Mouse (Mus musculus): ENCODE data around the gene Ankrd22. TPM values are rescaled to one million over a fixed set of nuclear protein-coding genes. Genes with fewer than 3 reads are reported as not detected.

The Ankrd22 gene
- polyA plus RNA-seq, 1 experiment = 24.8 TPM

GRCm38 (mm10) chr19:34181234-34181633, 15.4 kb upstream of the Ankrd22 start:
- no peak for DNase-seq (ENCODE audit: low spot score)

GRCm38 (mm10) chr19:34180316-34180715, 14.5 kb upstream of the Ankrd22 start:
- no peak for DNase-seq (ENCODE audit: low spot score)

- DNase-seq (ENCODE audit: low spot score) = no peak
Measured at GRCm38 (mm10) chr19:34179136-34179535, 13.3 kb upstream of the Ankrd22 start.

GRCm38 (mm10) chr19:34174004-34174403, 8.2 kb upstream of the Ankrd22 start:
- no peak for DNase-seq (ENCODE audit: low spot score)

- DNase-seq (ENCODE audit: low spot score) = no peak
Measured at GRCm38 (mm10) chr19:34171167-34171566, 5.3 kb upstream of the Ankrd22 start.

GRCm38 (mm10) chr19:34169121-34169520, 3.3 kb upstream of the Ankrd22 start:
- no peak for DNase-seq (ENCODE audit: low spot score)

- DNase-seq (ENCODE audit: low spot score) = no peak
Measured at GRCm38 (mm10) chr19:34167896-34168661, 2.2 kb upstream of the Ankrd22 start.

- no peak for DNase-seq (ENCODE audit: low spot score)
Measured at GRCm38 (mm10) chr19:34166386-34166785, 533 bp upstream of the Ankrd22 start.

GRCm38 (mm10) chr19:34162693-34163092, 3.2 kb downstream of the Ankrd22 start:
- no peak for DNase-seq (ENCODE audit: low spot score)

GRCm38 (mm10) chr19:34153263-34154144, 12.3 kb downstream of the Ankrd22 start:
- DNase-seq (ENCODE audit: low spot score) = no peak

GRCm38 (mm10) chr19:34151909-34152308, 13.9 kb downstream of the Ankrd22 start:
- DNase-seq (ENCODE audit: low spot score) = no peak

GRCm38 (mm10) chr19:34148421-34148820, 17.4 kb downstream of the Ankrd22 start:
- DNase-seq (ENCODE audit: low spot score) = no peak

- DNase-seq (ENCODE audit: low spot score) = no peak
Measured at GRCm38 (mm10) chr19:34139431-34140046, 26.3 kb downstream of the Ankrd22 start.

- no peak for DNase-seq (ENCODE audit: low spot score)
Measured at GRCm38 (mm10) chr19:34138720-34139430, 27.0 kb downstream of the Ankrd22 start.

GRCm38 (mm10) chr19:34120107-34120731, 45.6 kb downstream of the Ankrd22 start:
- no peak for DNase-seq (ENCODE audit: low spot score)

- DNase-seq (ENCODE audit: low spot score) = no peak
Measured at GRCm38 (mm10) chr19:34119653-34120052, 46.2 kb downstream of the Ankrd22 start.

- no peak for DNase-seq (ENCODE audit: low spot score)
Measured at GRCm38 (mm10) chr19:34119102-34119501, 46.8 kb downstream of the Ankrd22 start.

- DNase-seq (ENCODE audit: low spot score) = no peak
Measured at GRCm38 (mm10) chr19:34104841-34105240, 61.0 kb downstream of the Ankrd22 start.

- DNase-seq (ENCODE audit: low spot score) = no peak
Measured at GRCm38 (mm10) chr19:34101888-34102287, 64.0 kb downstream of the Ankrd22 start.

- no peak for DNase-seq (ENCODE audit: low spot score)
Measured at GRCm38 (mm10) chr19:34100633-34101032, 65.2 kb downstream of the Ankrd22 start, which contains the start of gene Lipm. Gene Lipm (plus strand): TSS chr19:34100933.

- DNase-seq (ENCODE audit: low spot score) = no peak
Measured at GRCm38 (mm10) chr19:34096228-34096627, 69.6 kb downstream of the Ankrd22 start.
